Mouse (Mus musculus) c-Kit-positive CD71-positive TER-119-negative erythroid progenitor cells, embryonic 14.5 days (primary cell): Measurements from ENCODE around the gene Astl.

Experiments used
- DNase-seq: peaks from one replicate; pipeline ENCODE4 v3.0.0-alpha.2; 2013; ENCODE audit warnings: low read depth

Gene Astl

DNA sequence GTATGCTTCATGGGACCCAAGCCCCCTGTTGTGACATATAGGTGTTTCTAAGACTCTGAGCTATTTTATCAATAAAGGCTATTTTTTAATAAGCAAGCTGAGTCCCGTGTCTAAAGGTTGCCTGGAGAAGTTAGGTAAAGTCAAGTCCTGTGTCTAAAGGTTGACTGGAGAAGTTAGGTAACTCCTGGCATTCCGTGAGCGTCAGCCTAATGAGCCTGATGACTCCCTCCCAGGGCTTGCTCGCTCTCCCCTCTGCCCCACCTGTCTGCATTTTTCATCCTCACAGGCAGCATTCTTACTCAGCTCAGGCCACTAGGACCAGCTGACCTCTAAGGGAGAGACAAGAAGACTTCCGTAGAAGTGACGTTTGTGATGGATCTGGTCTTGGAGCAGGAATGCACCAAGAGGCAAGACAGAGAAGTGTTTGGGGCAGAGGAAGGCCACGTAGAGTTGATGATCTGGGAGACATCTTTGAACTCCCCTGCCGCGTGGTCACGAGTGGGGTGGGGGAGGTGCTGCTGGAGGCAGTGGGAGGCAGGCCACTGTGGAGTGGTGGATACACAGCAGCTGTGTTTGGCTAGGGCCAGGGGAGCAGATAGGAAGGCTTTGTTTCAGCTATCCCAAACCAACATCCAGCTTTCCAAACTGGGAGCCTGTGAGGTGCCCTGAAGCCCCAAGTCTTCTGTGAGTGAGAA is 28.8 kb downstream of the Astl start:
- DNase-seq: no peak

- DNase-seq: no peak
Observed at GRCm38 (mm10) chr2:127369703-127370376, 31.4 kb downstream of the Astl start.

GRCm38 (mm10) chr2:127370561-127371483 is 32.4 kb downstream of the Astl start:
- peak; percentile 62 for DNase-seq

GRCm38 (mm10) chr2:127371484-127371861 is 33.0 kb downstream of the Astl start:
- no peak for DNase-seq

- no peak for DNase-seq
Observed at GRCm38 (mm10) chr2:127372082-127372481, 33.6 kb downstream of the Astl start.

DNA sequence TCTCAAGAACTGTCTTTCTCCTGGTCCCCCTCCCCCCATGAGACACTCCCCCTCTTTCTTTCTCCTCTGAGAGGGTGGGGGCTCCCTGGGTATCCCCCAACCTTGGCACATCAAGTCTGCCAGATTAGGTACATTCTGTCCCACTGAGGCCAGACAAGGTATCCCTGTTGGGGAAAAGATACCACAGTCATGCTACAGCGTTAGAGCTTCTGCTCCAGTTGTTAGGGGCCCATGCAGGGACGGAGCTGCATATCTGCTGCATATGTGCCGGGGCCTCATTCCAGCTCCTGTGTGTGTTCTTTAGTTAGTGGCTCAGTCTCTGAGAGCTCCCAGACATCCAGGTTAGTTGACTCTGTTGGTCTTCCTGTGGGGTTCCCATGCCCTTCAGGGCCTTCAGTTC is 35.7 kb downstream of the Astl start:
- no peak for DNase-seq

- no peak for DNase-seq
Observed at GRCm38 (mm10) chr2:127375087-127375486, 36.6 kb downstream of the Astl start.

DNA sequence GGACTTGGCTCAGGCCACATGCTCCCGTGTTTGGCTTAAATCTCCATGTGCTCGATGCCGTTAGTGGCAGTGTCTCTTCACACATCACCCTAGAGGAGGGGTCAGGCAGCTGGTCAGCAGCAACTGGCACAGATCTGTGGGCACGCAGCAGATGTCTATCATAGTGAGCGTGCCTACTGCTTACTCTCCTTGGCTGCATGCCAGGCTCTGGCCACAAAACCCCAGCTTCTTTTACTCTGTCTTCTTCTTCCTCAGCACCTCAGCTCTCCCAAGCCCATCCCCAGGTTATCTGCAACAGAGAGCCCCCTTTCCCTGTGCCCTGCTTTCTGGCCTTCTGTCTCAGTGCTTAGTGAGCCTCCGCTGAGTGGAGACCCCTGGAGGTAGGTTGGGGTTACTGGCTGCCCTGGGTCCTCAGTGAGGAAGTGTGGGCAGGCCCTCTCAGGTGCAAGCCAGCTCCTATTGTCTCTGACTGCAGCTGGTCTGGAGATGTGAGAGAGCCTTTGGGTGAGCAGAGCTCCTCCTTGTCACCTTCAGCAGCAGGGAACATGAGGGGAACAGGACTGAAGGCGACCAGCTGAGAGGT is 37.4 kb downstream of the Astl start:
- DNase-seq: no peak

DNA sequence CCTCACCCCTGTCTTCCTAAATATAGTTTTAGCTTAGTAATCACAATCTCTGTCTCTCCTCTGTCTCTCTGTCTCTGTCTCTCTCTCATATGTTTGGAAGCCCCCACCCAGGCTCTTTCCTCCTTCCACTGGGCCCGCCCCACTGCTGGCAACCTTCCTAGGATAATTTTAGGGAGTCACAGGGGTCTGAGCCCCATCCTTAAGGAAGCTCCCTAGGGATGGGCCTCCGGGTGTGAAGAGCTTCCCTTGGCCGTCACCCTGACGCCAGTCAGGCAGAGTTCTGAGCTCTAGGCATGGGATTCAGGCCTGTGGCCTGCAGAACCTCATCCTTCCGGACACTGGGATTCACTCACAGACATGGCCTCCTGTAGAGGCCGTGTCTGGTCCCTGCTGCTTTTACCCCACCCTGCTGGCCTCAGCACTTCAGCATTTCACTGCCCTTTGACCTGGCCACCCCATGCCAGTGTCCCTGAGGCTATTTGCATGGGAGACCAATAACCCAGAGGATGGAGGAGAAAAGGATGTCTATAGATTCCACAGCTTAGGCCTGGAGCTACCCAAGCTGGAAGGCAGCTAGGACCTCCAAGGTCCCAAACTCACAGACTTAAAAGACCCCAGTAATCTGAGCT is 38.1 kb downstream of the Astl start:
- DNase-seq: no peak

DNA sequence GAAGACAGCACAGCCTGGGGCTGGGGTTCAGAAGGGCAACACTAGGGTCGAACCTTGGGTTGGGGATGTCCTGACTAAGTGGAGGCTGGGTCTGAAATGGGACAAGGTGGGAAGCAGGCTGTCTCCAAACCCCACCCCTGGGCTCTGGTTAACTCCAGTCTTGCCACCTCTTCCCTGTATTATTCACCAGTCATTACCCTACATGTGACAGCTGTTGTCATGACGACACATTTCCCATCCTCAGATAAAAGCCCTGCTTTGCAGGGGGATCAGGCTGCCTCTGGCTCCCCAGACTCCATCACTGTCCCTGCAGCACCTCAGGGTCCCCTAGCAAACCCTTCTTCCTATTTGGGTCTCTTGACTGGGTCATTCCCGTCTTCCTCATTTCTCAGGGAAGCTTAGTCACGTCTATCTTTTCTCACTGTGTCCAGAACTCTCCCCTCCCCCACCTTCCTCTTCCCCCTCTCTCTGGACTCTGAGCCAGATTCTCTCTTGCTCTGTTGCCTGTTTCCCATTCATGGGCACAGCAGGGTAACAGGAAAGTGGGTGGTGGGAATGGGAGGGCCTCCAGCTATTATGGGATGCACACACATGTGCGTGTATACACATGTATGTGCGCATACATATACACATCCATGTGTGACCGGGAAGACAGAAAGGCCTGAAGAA is 39.6 kb downstream of the Astl start:
- no peak for DNase-seq

DNA sequence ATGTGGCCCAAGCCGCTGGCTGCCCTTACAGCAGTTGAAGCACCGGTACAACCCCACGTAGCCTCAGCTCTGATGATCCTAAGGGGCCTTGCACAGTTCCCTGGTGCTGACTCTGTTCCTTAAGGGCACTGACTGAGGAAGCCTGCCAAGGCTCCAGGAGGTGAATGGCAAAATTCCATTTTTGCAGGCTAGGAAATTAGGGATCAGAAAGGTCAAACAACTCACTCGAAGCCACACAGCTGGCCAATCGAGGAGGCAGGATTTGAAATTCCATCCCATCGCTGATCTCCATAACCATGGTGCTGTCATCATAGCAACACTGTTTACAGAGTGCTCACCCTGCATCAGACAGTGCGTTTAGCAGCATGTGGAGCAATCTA is 40.2 kb downstream of the Astl start:
- DNase-seq: no peak

DNA sequence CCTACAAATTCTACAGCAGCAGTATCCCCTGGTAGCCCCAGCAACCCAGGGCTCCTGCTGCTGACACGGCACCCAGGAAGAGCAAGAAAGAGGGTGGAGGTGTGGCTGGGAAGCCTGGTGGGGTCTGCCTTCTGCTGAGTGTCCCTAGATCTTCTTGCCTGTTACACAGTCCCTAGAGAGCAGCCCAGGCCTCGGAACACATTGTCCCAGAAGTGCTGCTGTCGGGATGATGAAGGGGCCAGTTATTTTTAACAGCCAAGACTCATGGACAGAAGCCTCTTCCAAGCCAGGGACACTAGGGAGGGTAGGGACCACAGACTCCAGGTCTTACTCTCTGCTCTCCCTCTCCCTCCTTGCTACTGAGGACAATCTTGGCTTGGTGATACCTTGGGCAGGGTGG is 40.8 kb downstream of the Astl start:
- no peak for DNase-seq

DNA sequence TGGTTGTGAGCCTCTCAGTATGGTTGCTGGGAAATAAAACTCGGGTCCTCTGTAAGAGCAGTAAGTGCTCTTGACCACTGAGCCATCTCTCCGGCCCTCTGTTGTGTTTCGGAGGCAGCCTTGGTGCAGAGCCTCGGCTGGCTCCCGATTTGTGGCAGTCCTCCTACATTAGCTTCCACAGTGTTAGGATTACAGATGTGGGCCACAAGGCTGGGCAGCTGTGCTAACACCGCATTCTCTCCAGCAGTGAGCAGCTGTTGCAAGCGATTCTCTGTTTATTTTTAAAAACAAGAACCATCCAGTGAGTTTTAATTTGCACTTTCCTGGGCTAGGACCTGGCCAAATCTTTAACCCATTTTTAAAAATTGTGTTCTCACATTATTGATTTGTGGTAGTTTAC is 45.4 kb downstream of the Astl start:
- no peak for DNase-seq

DNA sequence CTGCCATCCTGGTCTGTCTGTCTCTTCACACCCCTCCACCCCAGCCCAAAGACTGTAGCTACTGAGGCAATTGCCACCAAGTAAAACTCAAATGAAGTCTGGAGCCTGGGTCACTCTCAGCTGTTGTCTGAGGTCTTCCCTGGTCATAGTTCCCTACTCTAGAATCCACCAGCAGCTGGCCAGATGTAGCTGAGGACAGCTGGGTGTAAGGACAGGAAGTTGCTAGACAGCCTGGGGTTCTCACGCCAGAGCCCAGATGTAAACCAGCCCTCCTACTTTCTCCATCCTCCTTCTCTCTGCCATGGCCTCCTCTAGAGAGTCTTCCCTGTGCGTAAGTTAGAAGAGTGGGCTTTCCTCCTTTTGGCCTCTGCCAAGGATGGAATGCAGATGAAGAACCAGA is 49.1 kb downstream of the Astl start:
- no peak for DNase-seq

GRCm38 (mm10) chr2:127390352-127390751 is 51.9 kb downstream of the Astl start:
- no peak for DNase-seq

DNA sequence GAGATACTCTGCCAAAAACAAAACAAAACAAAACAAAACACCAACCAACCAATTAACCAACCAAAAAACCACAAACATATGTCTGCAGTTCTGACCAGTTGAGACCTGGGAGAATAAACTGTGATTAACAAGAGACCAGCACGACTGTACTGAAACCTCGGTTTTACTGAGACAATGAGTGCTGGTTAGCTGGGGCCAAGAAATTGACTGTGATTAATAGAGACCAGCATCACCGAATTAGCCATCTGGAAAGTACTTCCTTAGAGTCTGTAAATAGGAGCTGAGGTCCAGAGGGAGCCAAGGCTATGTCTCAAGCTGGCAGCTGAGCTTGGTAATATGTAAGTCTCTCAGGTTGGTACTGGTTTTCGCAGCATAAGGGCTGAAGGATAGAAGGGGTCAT is 52.4 kb downstream of the Astl start:
- no peak for DNase-seq

GRCm38 (mm10) chr2:127391323-127391722 is 52.9 kb downstream of the Astl start:
- DNase-seq: no peak

DNA sequence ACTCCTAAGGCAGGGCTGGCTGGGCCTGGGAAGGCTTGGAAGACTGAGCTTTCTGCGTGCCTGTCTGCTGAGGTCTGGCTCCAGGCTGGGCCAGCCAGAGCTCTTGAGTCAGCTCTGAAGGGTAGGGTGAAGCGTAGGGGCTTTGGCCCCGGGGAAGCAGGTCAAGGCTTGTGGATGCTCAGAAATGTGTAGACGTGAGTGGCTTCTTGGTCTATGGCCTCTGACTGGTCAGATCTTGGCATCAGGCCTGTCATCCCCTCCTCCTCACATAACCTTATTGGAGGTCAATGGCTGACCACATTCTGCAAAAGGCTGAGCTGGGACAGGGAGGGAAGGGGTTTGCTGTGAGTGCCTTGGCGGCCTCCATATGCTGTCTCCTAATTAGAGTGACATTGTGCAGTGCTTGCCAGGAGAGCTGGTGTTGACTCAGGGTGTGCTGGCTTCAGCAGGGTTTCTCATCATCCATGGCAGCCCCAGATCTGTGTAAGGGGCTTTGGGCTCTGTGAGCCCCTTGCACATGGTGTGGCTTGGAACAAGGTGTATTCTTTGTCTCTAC is 56.2 kb downstream of the Astl start:
- no peak for DNase-seq

DNA sequence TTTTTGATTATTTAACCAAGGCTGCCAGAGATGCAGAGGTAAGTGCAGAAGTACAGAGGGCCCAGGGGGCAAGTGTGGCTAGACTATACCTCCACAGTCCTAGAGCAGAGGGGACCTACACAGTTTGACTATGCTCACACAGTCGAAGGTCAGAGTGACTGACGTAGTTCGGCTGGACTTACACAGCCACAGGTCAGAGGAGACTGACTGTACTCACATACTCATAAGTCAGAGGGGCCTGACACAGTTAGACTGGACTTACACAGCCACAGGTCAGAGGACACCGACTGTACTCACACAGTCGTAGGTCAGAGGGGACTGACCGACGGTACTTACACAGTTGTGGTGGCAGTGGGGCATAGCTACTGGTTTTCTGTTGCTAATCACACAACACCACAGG is 60.3 kb downstream of the Astl start:
- no peak for DNase-seq
